Mouse (Mus musculus): ENCODE results near the gene Syne4. TPM values are rescaled to one million over a fixed set of nuclear protein-coding genes. Genes with fewer than 3 reads are reported as not detected.
A peak's percentile ranks its signal among the peaks of the same experiment; 100 is the strongest.

The Syne4 gene
- polyA plus RNA-seq, 1 experiment, result 41.6 TPM

- H3K36me3 ChIP-seq (ENCODE audit: control insufficient read depth, insufficient read depth, low read length, poor library complexity, severe bottlenecking), result no peaks in the 10 kb centered on the region
- no peak overlapping the region for H3K27ac ChIP-seq (ENCODE audit: insufficient read depth, low read length)
- H3K4me3 ChIP-seq (ENCODE audit: low read depth, low read length), result peak overlapping the region; percentile 12; the same call in 1 of the 2 replicates
- H3K9ac ChIP-seq (ENCODE audit: low read depth, poor library complexity, severe bottlenecking), result no peak overlapping the region
- H3K4me1 ChIP-seq (ENCODE audit: control insufficient read depth, insufficient read depth, low read length), result peaks cover 2% of the 10 kb centered on the region
- no peaks in the 10 kb centered on the region for H3K9me3 ChIP-seq (replicated peaks; ENCODE audit: control insufficient read depth, insufficient read depth, low read length, poor library complexity, severe bottlenecking)
- no peaks in the 10 kb centered on the region for H3K27me3 ChIP-seq (ENCODE audit: control insufficient read depth, insufficient read depth, low read length, poor library complexity, severe bottlenecking)
- TF ChIP-seq CTCF (IDR thresholded peaks at IDR 0.05; ENCODE audit: low read depth, low read length), result no peak
- no peak for TF ChIP-seq POLR2A (IDR thresholded peaks at IDR 0.05; ENCODE audit: insufficient read depth, low read length)
- TF ChIP-seq EP300 (IDR thresholded peaks at IDR 0.05; ENCODE audit: insufficient read depth, low read depth, low read length), result no peak
These were observed 814 bp upstream of the Syne4 start for GRCm38 (mm10) chr7:30313666-30314320.

DNA sequence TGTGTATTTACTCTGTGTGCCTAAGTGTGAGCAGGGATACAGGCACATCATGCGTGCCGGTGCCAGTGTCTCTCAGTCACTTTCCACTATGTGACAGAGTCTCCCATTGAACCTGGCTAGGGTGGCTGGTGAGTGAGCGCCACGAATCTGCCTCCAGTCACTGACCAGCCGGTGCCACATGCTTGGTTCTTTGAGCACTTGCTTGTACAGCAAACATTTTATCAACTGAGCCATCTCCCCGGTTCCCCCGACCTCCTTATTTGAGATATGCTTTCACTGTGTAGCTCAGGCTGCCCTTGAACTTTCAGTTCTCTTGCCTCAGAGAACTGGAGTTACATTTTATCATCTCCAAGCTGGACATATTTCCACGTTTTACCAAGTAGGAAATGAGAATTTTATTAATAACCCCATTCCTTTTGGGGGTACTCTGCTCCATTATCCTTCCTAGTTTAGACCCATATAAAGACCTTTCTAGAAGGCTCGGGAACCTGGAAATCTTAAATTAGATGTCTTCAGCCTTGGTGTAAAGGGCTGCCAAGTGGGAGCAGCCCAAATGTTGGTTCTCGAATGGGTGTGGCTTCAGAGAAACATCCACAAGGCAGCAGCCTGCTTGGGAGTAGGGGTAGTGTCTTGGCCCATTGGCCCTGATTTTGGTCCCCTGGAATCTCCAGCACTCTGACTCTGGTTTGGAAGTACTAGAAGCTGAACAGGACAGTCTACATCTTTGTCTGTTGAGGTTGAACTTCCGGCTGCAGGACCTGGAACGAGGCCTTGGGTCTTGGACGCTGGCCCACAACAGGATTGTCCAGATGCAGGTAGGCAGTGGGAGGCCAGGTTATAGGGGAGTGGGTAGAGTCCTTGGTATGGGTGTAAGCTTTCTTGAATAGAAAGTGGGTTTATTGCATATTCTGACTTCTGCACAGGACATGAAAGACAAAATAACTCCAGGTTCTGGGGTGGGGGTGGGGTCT is 1.2 kb downstream of the Syne4 start:
- H3K9ac ChIP-seq (ENCODE audit: low read depth, poor library complexity, severe bottlenecking), result peak overlapping the region; percentile 69; the same call in 1 of the 2 replicates

GRCm38 (mm10) chr7:30318142-30318541 is 3.5 kb downstream of the Syne4 start:
- Histone ChIP-seq H3K27me3 (ENCODE audit: control insufficient read depth, insufficient read depth, low read length, poor library complexity, severe bottlenecking) (no peaks in the 10 kb centered on the region), H3K9ac (ENCODE audit: low read depth, poor library complexity, severe bottlenecking) (no peak overlapping the region), H3K27ac (ENCODE audit: insufficient read depth, low read length) (no peak overlapping the region), H3K4me1 (ENCODE audit: control insufficient read depth, insufficient read depth, low read length) (no peaks in the 10 kb centered on the region), H3K9me3 (replicated peaks; ENCODE audit: control insufficient read depth, insufficient read depth, low read length, poor library complexity, severe bottlenecking) (no peaks in the 10 kb centered on the region), H3K4me3 (ENCODE audit: low read depth, low read length) (no peak overlapping the region), H3K36me3 (ENCODE audit: control insufficient read depth, insufficient read depth, low read length, poor library complexity, severe bottlenecking) (no peaks in the 10 kb centered on the region)
- no peak for TF ChIP-seq POLR2A (IDR thresholded peaks at IDR 0.05; ENCODE audit: insufficient read depth, low read length)
- no peak for TF ChIP-seq EP300 (IDR thresholded peaks at IDR 0.05; ENCODE audit: insufficient read depth, low read depth, low read length)
- no peak for TF ChIP-seq CTCF (IDR thresholded peaks at IDR 0.05; ENCODE audit: low read depth, low read length)

More for the DNA sequence above, 1.2 kb downstream of the Syne4 start:
- Histone ChIP-seq H3K9me3 (replicated peaks; ENCODE audit: control insufficient read depth, insufficient read depth, low read length, poor library complexity, severe bottlenecking) (no peaks in the 10 kb centered on the region), H3K4me3 (ENCODE audit: low read depth, low read length) (peak overlapping the region; percentile 81), H3K36me3 (ENCODE audit: control insufficient read depth, insufficient read depth, low read length, poor library complexity, severe bottlenecking) (no peaks in the 10 kb centered on the region), H3K27me3 (ENCODE audit: control insufficient read depth, insufficient read depth, low read length, poor library complexity, severe bottlenecking) (no peaks in the 10 kb centered on the region), H3K4me1 (ENCODE audit: control insufficient read depth, insufficient read depth, low read length) (no peaks in the 10 kb centered on the region), H3K27ac (ENCODE audit: insufficient read depth, low read length) (no peak overlapping the region)
- TF ChIP-seq EP300 (IDR thresholded peaks at IDR 0.05; ENCODE audit: insufficient read depth, low read depth, low read length) (no peak), CTCF (IDR thresholded peaks at IDR 0.05; ENCODE audit: low read depth, low read length) (no peak), POLR2A (IDR thresholded peaks at IDR 0.05; ENCODE audit: insufficient read depth, low read length) (no peak)

- Histone ChIP-seq H3K4me1 (ENCODE audit: control insufficient read depth, insufficient read depth, low read length) (no peaks in the 10 kb centered on the region), H3K9me3 (replicated peaks; ENCODE audit: control insufficient read depth, insufficient read depth, low read length, poor library complexity, severe bottlenecking) (no peaks in the 10 kb centered on the region), H3K27me3 (ENCODE audit: control insufficient read depth, insufficient read depth, low read length, poor library complexity, severe bottlenecking) (no peaks in the 10 kb centered on the region), H3K36me3 (ENCODE audit: control insufficient read depth, insufficient read depth, low read length, poor library complexity, severe bottlenecking) (no peaks in the 10 kb centered on the region), H3K9ac (ENCODE audit: low read depth, poor library complexity, severe bottlenecking) (no peak overlapping the region), H3K27ac (ENCODE audit: insufficient read depth, low read length) (no peak overlapping the region), H3K4me3 (ENCODE audit: low read depth, low read length) (no peak overlapping the region)
- no peak for TF ChIP-seq CTCF (IDR thresholded peaks at IDR 0.05; ENCODE audit: low read depth, low read length)
- no peak for TF ChIP-seq POLR2A (IDR thresholded peaks at IDR 0.05; ENCODE audit: insufficient read depth, low read length)
- TF ChIP-seq EP300 (IDR thresholded peaks at IDR 0.05; ENCODE audit: insufficient read depth, low read depth, low read length), result no peak
These were observed 6.3 kb downstream of the Syne4 start for GRCm38 (mm10) chr7:30320946-30321345.

DNA sequence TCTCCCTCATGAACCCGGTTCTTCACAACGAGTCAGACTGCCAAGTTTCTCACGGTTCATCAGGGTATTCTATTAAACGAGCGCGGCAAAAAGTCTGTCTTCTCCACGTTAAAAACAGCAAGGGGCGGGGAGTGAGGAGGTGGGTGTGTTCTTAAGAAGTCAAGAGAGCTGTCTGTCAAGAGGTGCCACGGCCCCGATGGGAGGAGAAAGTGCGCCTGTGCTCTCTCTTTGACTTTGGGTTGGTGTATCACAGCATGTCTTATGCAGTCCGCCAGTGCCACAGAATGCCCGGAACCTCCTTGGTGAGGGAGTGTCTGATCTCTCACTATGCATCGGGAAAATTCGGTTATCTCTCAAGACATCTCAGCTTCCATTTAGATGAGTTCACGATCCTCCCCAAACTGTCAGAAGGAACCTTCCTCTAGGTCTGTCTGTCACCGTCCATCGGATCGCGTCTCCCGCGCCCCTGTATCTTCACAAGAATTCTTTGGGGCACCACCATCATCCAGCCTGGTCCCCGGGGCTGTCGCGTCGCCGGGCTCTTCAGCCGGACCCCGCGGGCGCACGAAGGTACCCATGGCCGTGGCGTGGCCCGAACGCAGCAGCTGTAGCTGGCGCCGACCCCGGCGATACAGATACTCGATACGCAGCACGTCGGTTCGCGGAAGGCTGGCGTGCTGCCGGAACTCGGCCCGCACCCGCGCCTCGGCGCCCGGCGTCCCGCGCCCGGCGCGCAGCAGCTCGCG is 7.1 kb downstream of the Syne4 start, which contains the start of gene E130208F15Rik:
Gene E130208F15Rik, plus strand, starts transcription at position 202 of the 746 bp plus-strand sequence.
- peak within 1 kb of the TSS; percentile 73 for H3K27ac ChIP-seq (ENCODE audit: insufficient read depth, low read length)
- no peaks in the 10 kb centered on the region for H3K4me1 ChIP-seq (ENCODE audit: control insufficient read depth, insufficient read depth, low read length)
- H3K36me3 ChIP-seq (ENCODE audit: control insufficient read depth, insufficient read depth, low read length, poor library complexity, severe bottlenecking), result no peaks in the 10 kb centered on the region
- peak within 1 kb of the TSS; percentile 77 for H3K9ac ChIP-seq (ENCODE audit: low read depth, poor library complexity, severe bottlenecking)
- TF ChIP-seq CTCF (IDR thresholded peaks at IDR 0.05; ENCODE audit: low read depth, low read length) (no peak), EP300 (IDR thresholded peaks at IDR 0.05; ENCODE audit: insufficient read depth, low read depth, low read length) (no peak), POLR2A (IDR thresholded peaks at IDR 0.05; ENCODE audit: insufficient read depth, low read length) (no peak)
- H3K4me3 ChIP-seq (ENCODE audit: low read depth, low read length), result peak within 1 kb of the TSS; percentile 84
- no peaks in the 10 kb centered on the region for H3K9me3 ChIP-seq (replicated peaks; ENCODE audit: control insufficient read depth, insufficient read depth, low read length, poor library complexity, severe bottlenecking)
- H3K27me3 ChIP-seq (ENCODE audit: control insufficient read depth, insufficient read depth, low read length, poor library complexity, severe bottlenecking), result no peaks in the 10 kb centered on the region
